Mouse (Mus musculus): ENCODE results near the gene Prkaa2. TPM values are rescaled to one million over a fixed set of nuclear protein-coding genes. Genes with fewer than 3 reads are reported as not detected.
A peak's percentile ranks its signal among the peaks of the same experiment; 100 is the strongest.

Gene Prkaa2
- 0.92 and 0.99 TPM in 2 replicates for polyA plus RNA-seq (2016; fragmentation: Nextera tagmentation; extraction: Ambion mirVana)

DNA sequence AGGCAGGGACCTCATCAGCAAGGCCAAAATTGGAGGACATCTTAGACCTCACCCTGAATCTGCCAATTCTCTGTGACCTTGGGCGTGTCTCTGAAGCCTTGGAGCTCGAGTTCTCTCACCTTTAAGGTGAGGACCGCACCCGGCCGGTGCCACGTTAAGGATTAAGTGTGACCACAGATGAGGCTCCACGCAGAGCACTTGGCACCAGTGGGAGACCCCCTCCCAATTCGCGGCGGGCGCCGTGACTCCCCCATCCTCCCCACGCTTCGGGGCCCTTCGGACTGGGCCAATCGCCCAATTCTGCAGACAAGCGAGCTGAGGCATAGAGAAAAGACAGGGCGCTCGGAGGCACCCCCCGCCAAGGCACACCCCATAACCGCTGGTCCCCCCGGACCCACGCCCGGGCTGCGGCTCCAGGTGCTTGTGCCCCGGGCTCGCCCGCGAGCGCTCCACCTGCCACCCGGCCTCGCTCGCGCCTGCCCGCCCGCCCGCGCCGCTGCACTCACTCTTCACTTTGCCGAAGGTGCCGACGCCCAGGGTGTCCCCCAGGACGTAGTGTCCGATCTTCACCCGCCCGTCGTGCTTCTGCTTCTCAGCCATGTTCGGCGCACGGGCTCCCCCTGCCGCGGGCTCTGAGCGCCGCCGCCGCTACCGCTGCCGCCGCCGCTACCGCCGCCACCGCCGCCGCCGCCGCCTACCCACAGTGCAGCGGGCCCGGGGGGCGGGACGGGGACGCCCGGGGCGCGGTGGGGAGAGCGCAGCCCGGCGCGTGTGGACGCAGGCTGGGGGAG lies at the start of gene Prkaa2:
Gene Prkaa2, minus strand, starts transcription at position 692 of the 791 bp plus-strand sequence.
- Histone ChIP-seq H3K4me3 (replicated peaks) (peak within 1 kb of the TSS; percentile 71), H3K36me3 (no peaks in the 10 kb centered on the region), H3K9me3 (no peaks in the 10 kb centered on the region), H3K9ac (replicated peaks) (peak within 1 kb of the TSS; percentile 75), H3K4me2 (peak within 1 kb of the TSS; percentile 92), H3K4me1 (replicated peaks) (peaks cover 13% of the 10 kb centered on the region; the same call in 1 of the 2 replicates), H3K27ac (no peak within 1 kb of the TSS), H3K27me3 (peaks cover 22% of the 10 kb centered on the region)
- peak; percentile 86 for ATAC-seq (ENCODE audit: insufficient number of reproducible peaks, insufficient read depth, low FRiP score, low TSS enrichment, low read depth)
- 1% methylated on average over 74 of the region's 80 CpGs for WGBS

DNA sequence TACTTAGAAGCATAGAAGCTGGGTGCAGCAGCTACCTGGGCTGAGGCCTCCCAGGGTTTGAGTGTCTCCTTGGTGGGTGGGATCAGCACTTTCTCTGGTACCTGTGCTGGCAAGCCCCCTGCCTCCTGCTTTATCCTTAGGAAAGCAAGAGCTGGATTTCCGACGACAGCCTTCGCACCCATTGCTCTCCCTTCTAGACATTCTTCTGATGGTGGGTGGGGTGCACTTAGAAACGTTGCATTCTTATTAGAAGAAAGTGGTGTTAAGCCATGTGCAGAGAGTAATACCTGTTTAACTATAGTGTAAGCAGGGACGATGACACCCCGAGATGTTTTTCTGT lies 49.8 kb upstream of the Prkaa2 start:
- WGBS = 29% methylated on average over 6 of the region's 6 CpGs
- ATAC-seq (ENCODE audit: insufficient number of reproducible peaks, insufficient read depth, low FRiP score, low TSS enrichment, low read depth) = no peak
- peak overlapping the region; percentile 97 for H3K9ac ChIP-seq (replicated peaks)
- no peaks in the 10 kb centered on the region; the same call in 1 of the 2 replicates for H3K9me3 ChIP-seq
- peak overlapping the region; percentile 69 for H3K4me2 ChIP-seq
- peak overlapping the region; percentile 93 for H3K4me3 ChIP-seq (replicated peaks)
- peaks cover 34% of the 10 kb centered on the region for H3K36me3 ChIP-seq
- peaks cover 49% of the 10 kb centered on the region for H3K4me1 ChIP-seq (replicated peaks)
- H3K27me3 ChIP-seq = no peaks in the 10 kb centered on the region
- peak overlapping the region; percentile 99; the same call in 1 of the 2 replicates for H3K27ac ChIP-seq

DNA sequence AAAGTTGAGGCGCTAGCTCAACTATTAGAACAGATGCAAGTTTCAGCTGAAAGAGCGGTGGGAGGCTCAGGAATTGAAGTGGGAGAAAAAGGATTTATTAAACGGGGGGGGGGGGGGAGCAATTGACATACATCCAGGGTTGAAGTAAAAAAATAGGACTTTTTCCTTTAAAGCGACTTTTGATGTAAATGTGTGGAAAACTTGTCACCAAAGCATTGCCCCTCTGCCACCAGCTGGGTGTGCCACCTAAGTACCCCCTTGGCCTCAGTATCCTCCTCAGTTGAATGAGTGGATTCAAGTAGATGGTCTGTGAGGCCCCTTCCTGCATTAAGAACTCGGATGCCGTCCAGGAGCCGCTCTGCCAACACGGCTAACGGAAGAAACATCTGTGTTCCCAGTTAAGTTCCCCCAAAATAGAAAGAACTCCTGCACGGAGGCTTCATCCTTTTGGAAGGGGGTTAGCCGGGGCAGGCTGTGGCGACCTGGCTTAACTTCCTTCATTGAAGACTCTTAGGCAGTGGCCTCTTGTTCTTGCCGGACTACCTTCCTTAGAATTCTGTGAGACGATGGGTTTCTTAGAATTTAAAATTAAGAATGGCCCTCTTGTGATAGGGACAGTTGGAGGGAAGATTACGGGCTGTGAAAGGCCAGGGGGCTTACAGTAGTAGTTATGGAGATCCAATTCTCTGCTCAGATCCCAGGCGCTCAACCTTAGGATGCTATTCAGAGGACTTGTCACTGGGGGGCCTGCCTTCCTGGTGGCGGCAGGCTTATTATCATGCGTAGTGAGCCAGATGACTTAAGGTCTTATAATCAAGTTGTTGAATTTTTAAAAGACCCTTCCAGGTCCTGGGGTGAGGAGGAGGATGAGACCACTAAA lies 49.2 kb upstream of the Prkaa2 start:
- Histone ChIP-seq H3K4me3 (replicated peaks) (peak overlapping the region; percentile 93), H3K27me3 (no peaks in the 10 kb centered on the region), H3K4me2 (peak overlapping the region; percentile 69), H3K9ac (replicated peaks) (peak overlapping the region; percentile 97), H3K4me1 (replicated peaks) (peaks cover 48% of the 10 kb centered on the region), H3K36me3 (peaks cover 31% of the 10 kb centered on the region), H3K27ac (peak overlapping the region; percentile 99), H3K9me3 (no peaks in the 10 kb centered on the region; the same call in 1 of the 2 replicates)
- no peak for ATAC-seq (ENCODE audit: insufficient number of reproducible peaks, insufficient read depth, low FRiP score, low TSS enrichment, low read depth)
- WGBS = 1% methylated on average over 18 of the region's 18 CpGs

DNA sequence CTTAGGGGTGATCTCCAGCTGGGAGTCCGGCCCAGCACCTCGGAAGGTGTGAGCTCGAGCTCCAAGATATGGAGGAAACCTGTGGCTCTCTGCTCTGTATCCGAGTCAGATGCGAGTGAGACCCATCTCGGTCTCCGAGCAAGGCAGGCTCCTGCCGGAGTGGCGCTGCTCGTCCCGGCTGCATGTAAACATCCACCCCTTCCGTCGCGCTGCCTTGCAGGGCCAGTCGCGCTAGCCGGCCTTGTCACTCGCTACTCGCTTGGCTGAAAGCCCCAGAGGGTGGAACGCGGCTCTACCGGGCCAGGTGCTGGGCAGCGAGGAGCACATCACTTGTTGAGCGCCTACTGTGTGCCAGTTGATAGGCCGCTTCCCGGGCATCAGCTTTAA lies 48.5 kb upstream of the Prkaa2 start:
- peak overlapping the region; percentile 97 for H3K9ac ChIP-seq (replicated peaks)
- peak overlapping the region; percentile 69 for H3K4me2 ChIP-seq
- H3K27ac ChIP-seq = peak overlapping the region; percentile 99
- H3K27me3 ChIP-seq = no peaks in the 10 kb centered on the region
- H3K4me3 ChIP-seq (replicated peaks) = peak overlapping the region; percentile 93
- H3K9me3 ChIP-seq = no peaks in the 10 kb centered on the region; the same call in 1 of the 2 replicates
- WGBS = under 1% methylated on average over 26 of the region's 26 CpGs
- peaks cover 44% of the 10 kb centered on the region for H3K4me1 ChIP-seq (replicated peaks)
- ATAC-seq (ENCODE audit: insufficient number of reproducible peaks, insufficient read depth, low FRiP score, low TSS enrichment, low read depth) = peak; percentile 2; the same call in 1 of the 2 replicates
- H3K36me3 ChIP-seq = peaks cover 24% of the 10 kb centered on the region

DNA sequence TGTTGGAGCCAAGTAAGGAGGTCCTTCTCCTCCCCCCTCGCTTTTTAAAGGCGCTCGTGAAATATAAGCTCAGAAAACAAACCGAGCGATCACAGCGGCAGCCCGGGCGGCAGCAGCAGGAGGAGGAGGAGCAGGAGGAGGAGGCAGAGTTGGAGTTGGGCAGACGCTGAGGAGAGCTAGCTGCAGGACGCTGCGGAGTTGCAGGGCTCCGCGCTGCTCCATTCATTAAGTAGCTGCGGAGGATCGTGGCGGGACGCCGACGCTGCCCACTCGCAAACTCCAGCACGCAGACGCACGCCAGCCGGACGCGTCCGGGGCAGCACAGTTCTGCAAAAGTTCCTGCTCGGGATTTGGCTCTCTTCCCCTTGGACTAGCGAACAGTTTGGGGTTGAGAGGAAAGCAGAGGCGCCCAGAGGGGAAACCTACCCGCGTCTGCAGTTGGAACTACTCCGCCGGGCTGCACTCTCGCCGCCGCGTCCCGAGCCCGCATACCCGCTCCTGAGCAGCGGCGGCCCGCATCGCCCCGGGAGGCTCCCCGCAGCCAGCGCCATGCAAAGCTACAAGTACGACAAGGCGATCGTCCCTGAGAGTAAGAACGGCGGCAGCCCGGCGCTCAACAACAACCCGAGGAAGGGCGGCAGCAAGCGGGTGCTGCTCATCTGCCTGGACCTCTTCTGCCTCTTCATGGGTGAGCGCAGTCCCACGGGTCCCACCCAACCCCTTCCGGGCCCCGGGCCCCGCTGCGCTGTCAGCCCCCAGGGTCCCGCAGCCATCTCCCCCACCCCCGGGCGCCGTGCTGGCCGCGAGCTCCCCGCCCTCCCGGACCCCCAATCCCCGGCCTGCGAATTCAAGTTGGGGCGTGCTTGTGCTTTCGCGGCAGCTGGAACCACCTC lies 47.8 kb upstream of the Prkaa2 start, which contains the start of gene Plpp3:
Gene Plpp3, plus strand, starts transcription at position 72 of the 893 bp plus-strand sequence.
- peaks cover 37% of the 10 kb centered on the region for H3K4me1 ChIP-seq (replicated peaks)
- peak within 1 kb of the TSS; percentile 97 for H3K9ac ChIP-seq (replicated peaks)
- peak within 1 kb of the TSS; percentile 69 for H3K4me2 ChIP-seq
- no peaks in the 10 kb centered on the region; the same call in 1 of the 2 replicates for H3K9me3 ChIP-seq
- WGBS = under 1% methylated on average over 77 of the region's 77 CpGs
- peak within 1 kb of the TSS; percentile 93 for H3K4me3 ChIP-seq (replicated peaks)
- no peaks in the 10 kb centered on the region for H3K27me3 ChIP-seq
- peak within 1 kb of the TSS; percentile 99 for H3K27ac ChIP-seq
- peaks cover 18% of the 10 kb centered on the region for H3K36me3 ChIP-seq
- peak; percentile 91 for ATAC-seq (ENCODE audit: insufficient number of reproducible peaks, insufficient read depth, low FRiP score, low TSS enrichment, low read depth)

DNA sequence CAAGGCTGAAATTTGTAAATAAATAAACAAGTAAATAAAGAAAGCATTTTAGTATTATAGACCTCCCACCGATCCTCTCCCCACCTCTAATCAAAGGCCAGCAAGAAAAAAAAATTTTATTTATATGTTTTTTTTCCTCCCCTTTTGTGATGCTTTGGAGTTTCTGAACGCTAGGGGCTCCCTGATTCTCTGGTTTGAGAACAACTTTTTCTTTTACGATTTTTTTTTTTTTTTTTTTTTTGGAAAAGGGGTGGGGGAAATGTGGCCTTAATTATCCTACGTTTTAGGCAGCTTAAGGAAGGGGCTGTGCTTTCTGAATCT lies 47.2 kb upstream of the Prkaa2 start:
- H3K27ac ChIP-seq = no peak overlapping the region; the same call in 1 of the 2 replicates
- H3K4me2 ChIP-seq = no peak overlapping the region
- 1% methylated on average over 4 of the region's 4 CpGs for WGBS
- peaks cover 36% of the 10 kb centered on the region for H3K4me1 ChIP-seq (replicated peaks)
- H3K9ac ChIP-seq (replicated peaks) = no peak overlapping the region
- H3K4me3 ChIP-seq (replicated peaks) = peak overlapping the region; percentile 93
- H3K9me3 ChIP-seq = no peaks in the 10 kb centered on the region; the same call in 1 of the 2 replicates
- no peak; the same call in 1 of the 2 replicates for ATAC-seq (ENCODE audit: insufficient number of reproducible peaks, insufficient read depth, low FRiP score, low TSS enrichment, low read depth)
- no peaks in the 10 kb centered on the region for H3K27me3 ChIP-seq
- peaks cover 14% of the 10 kb centered on the region for H3K36me3 ChIP-seq

DNA sequence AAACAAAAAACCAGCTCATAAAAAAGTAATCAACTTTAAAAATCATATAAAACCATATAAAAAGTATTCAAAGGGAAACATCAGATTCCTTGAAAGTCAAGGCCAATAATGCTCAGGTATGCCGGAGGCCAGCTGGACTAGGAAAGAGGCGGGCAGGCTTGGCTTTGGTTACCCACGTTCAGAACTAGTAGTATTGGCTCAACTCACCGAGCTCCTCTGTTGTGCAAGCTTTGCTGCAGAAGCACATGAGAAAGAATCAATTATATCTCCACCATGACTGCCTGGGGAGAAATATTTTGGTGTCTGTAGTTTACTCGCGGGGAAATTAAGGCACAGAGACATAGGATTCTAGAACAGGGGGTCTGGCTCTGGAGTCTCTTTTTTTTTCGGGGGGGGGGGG lies 46.6 kb upstream of the Prkaa2 start:
- no peak overlapping the region for H3K9ac ChIP-seq (replicated peaks)
- H3K27ac ChIP-seq = no peak overlapping the region
- no peak overlapping the region for H3K4me2 ChIP-seq
- H3K36me3 ChIP-seq = peaks cover 8% of the 10 kb centered on the region
- H3K27me3 ChIP-seq = no peaks in the 10 kb centered on the region
- no peak for ATAC-seq (ENCODE audit: insufficient number of reproducible peaks, insufficient read depth, low FRiP score, low TSS enrichment, low read depth)
- no peak overlapping the region for H3K4me3 ChIP-seq (replicated peaks)
- H3K9me3 ChIP-seq = no peaks in the 10 kb centered on the region; the same call in 1 of the 2 replicates
- H3K4me1 ChIP-seq (replicated peaks) = peaks cover 30% of the 10 kb centered on the region
- 72% methylated on average over 7 of the region's 7 CpGs for WGBS

DNA sequence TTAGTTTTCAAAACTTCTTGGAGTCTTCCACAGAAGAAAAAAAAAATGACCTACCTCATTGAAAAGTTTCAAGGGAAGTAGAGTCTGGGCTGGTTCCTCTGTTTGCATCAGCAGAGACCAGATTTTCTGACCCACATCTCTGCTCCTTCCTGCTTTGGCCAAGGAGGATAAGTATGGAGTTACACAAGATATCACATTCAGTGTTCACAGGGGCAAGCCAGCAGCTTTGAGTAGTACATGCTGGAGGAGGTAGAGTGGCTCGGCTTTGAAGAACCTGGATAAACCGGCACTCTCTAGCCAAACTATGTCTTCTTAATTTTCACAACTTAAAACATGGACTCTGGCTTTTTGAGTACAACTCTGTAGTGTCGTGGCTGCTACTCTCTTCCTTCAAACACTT lies 43.5 kb upstream of the Prkaa2 start:
- no peak overlapping the region for H3K9ac ChIP-seq (replicated peaks)
- H3K4me1 ChIP-seq (replicated peaks) = peaks cover 10% of the 10 kb centered on the region
- 60% methylated on average over 3 of the region's 3 CpGs for WGBS
- H3K36me3 ChIP-seq = no peaks in the 10 kb centered on the region
- no peak for ATAC-seq (ENCODE audit: insufficient number of reproducible peaks, insufficient read depth, low FRiP score, low TSS enrichment, low read depth)
- no peak overlapping the region for H3K4me2 ChIP-seq
- no peaks in the 10 kb centered on the region for H3K27me3 ChIP-seq
- no peak overlapping the region for H3K4me3 ChIP-seq (replicated peaks)
- no peak overlapping the region for H3K27ac ChIP-seq
- no peaks in the 10 kb centered on the region; the same call in 1 of the 2 replicates for H3K9me3 ChIP-seq

DNA sequence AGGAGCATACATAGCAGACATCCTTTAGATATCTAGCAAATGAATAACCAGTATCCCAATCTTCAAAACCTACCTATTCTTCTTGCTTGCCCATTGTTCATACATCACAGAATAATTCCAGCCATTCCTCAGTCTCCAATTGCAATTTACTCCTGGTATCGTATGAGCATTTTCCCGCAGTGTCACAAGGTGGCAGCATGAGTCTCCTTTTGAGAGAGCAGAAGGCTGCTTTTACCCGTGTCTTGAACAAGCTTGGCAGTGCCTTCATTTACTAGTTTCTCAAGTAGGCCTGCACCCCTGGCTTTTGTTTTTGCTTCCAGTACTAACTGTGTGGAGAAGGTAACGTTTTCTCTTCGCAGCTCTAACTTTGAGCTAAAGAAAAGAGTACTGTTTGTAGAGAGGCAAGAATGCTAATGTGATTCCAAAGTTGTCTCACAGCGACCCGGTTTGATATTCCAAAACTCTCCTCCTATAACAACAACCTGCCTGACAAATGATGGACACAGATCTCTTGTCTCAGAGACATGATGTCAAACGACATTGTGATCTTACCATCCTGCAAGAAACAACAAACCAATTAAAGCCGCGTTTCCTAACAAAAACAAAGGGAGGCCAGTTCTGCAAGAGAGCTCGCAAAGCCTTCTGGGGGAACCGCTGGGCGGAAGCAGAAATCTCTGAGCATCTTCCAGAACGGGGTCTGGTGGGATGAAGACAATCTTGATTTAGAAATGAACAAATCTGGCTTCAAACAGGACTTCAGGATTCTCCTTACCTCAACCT lies 42.4 kb upstream of the Prkaa2 start:
- no peak for ATAC-seq (ENCODE audit: insufficient number of reproducible peaks, insufficient read depth, low FRiP score, low TSS enrichment, low read depth)
- 47% methylated on average over 14 of the region's 14 CpGs for WGBS
- H3K4me2 ChIP-seq = no peak overlapping the region
- no peaks in the 10 kb centered on the region for H3K27me3 ChIP-seq
- no peaks in the 10 kb centered on the region; the same call in 1 of the 2 replicates for H3K9me3 ChIP-seq
- H3K4me3 ChIP-seq (replicated peaks) = no peak overlapping the region
- peaks cover 10% of the 10 kb centered on the region for H3K4me1 ChIP-seq (replicated peaks)
- H3K36me3 ChIP-seq = no peaks in the 10 kb centered on the region
- H3K27ac ChIP-seq = no peak overlapping the region
- H3K9ac ChIP-seq (replicated peaks) = no peak overlapping the region

DNA sequence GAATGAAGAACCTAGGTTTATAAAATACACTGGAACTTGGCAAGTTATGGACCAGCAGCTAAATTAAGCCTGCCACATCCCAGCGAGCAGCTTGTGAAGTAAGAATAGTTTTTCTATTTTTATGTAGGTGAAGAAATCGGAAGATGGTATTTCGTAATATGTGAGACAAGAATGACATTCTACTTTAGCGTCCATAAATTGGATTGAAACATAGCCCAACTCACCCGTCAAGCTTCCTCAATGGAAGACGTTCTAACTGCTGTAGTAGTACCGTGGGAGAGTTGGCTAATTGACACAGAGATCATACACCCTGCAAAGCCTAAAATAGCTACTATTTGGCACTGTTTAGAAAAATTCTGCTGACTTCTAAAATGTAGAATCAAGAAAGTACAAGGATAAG lies 39.8 kb upstream of the Prkaa2 start:
- Histone ChIP-seq H3K4me2 (no peak overlapping the region), H3K36me3 (no peaks in the 10 kb centered on the region), H3K9me3 (peaks cover 3% of the 10 kb centered on the region; the same call in 1 of the 2 replicates), H3K27ac (no peak overlapping the region), H3K27me3 (no peaks in the 10 kb centered on the region), H3K4me3 (replicated peaks) (no peak overlapping the region), H3K4me1 (replicated peaks) (peaks cover 10% of the 10 kb centered on the region), H3K9ac (replicated peaks) (no peak overlapping the region)
- no peak for ATAC-seq (ENCODE audit: insufficient number of reproducible peaks, insufficient read depth, low FRiP score, low TSS enrichment, low read depth)
- WGBS = 89% methylated on average over 7 of the region's 7 CpGs

Data from limb, embryonic 12.5 days (tissue).